Mouse (Mus musculus) left cerebral cortex, postnatal 10 days (tissue): Measurements from ENCODE around the gene Gosr1. TPM values are rescaled to one million over a fixed set of nuclear protein-coding genes. Genes with fewer than 3 reads are reported as not detected.
"Not testable (repeated sequence)": the region's sequence is repeated elsewhere in the genome, so short reads cannot be mapped to it uniquely, and the experiment has no call there.

ENCODE experiments used
- DNase-seq, 2 experiments: peaks; one replicate each; pipeline ENCODE4 v3.0.0; 2021 to 2022; ENCODE audit warnings: low spot score in 2 of 2, mixed read lengths in 1 of 2; ENCODE audit errors: extremely low spot score in 1 of 2
- intact Hi-C: fragments of 180-260 bp; cut with DNase I; formaldehyde crosslinking; loops from one replicate; pipeline ENCODE4 v1.15.1; 2025
- total RNA-seq, 2 experiments: library from RNA; stranded (reverse); gene quantifications; 2 replicates each; pipeline ENCODE4 v1.2.3; 2021

Gene Gosr1
- total RNA-seq, 2 experiments from 2014 or later = 45.6 to 46.0 TPM

- no peak for DNase-seq
- intact Hi-C loops = loop anchor here (5.0 kb wide), 2 partner anchors 65 to 85 kb away; partner anchors contain the start of gene Trarg1
Observed at GRCm38 (mm10) chr11:76742511-76742910, 20.9 kb downstream of the Gosr1 start.

- intact Hi-C loops = no loop called here
- peak in 1 of 2 experiments; percentile 39 for DNase-seq
Observed at GRCm38 (mm10) chr11:76739125-76739524, 24.3 kb downstream of the Gosr1 start.

GRCm38 (mm10) chr11:76735753-76736324, 27.5 kb downstream of the Gosr1 start:
- intact Hi-C loops = no loop called here
- no peak for DNase-seq

GRCm38 (mm10) chr11:76734560-76734959, 28.8 kb downstream of the Gosr1 start:
- DNase-seq = no peak
- intact Hi-C loops = no loop called here

GRCm38 (mm10) chr11:76730650-76731049, 32.7 kb downstream of the Gosr1 start:
- intact Hi-C loops = no loop called here

GRCm38 (mm10) chr11:76728093-76728492, 35.3 kb downstream of the Gosr1 start:
- intact Hi-C loops = no loop called here
- DNase-seq = no peak

More at GRCm38 (mm10) chr11:76730650-76731049, 32.7 kb downstream of the Gosr1 start:
- DNase-seq = no peak

- no peak for DNase-seq
- intact Hi-C loops = no loop called here
Observed at GRCm38 (mm10) chr11:76723911-76724310, 39.5 kb downstream of the Gosr1 start.

- DNase-seq = no peak
- intact Hi-C loops = no loop called here
Observed at GRCm38 (mm10) chr11:76717000-76717399, 46.4 kb downstream of the Gosr1 start.

- no peak for DNase-seq
Observed at GRCm38 (mm10) chr11:76709625-76710452, 53.5 kb downstream of the Gosr1 start.

GRCm38 (mm10) chr11:76708881-76709280, 54.5 kb downstream of the Gosr1 start:
- intact Hi-C loops = no loop called here
- no peak for DNase-seq

More at GRCm38 (mm10) chr11:76709625-76710452, 53.5 kb downstream of the Gosr1 start:
- intact Hi-C loops = no loop called here

GRCm38 (mm10) chr11:76708066-76708465, 55.3 kb downstream of the Gosr1 start:
- intact Hi-C loops = no loop called here
- DNase-seq = no peak

GRCm38 (mm10) chr11:76707656-76708055, 55.7 kb downstream of the Gosr1 start:
- DNase-seq = no peak
- intact Hi-C loops = no loop called here

- DNase-seq = no peak
- intact Hi-C loops = no loop called here
Observed at GRCm38 (mm10) chr11:76699626-76700025, 63.8 kb downstream of the Gosr1 start.

GRCm38 (mm10) chr11:76695810-76696209, 67.6 kb downstream of the Gosr1 start:
- DNase-seq = no peak
- intact Hi-C loops = no loop called here

GRCm38 (mm10) chr11:76692096-76692495, 71.3 kb downstream of the Gosr1 start:
- no peak for DNase-seq
- intact Hi-C loops = no loop called here

GRCm38 (mm10) chr11:76685604-76686003, 77.8 kb downstream of the Gosr1 start:
- no peak for DNase-seq
- intact Hi-C loops = no loop called here

- intact Hi-C loops = loop anchor here (5.0 kb wide), 2 partner anchors 63 to 83 kb away; partner anchors contain the start of gene Gosr1
- not testable (repeated sequence) for DNase-seq
Observed at GRCm38 (mm10) chr11:76679508-76679907, 83.9 kb downstream of the Gosr1 start, which contains the start of gene Trarg1. Gene Trarg1, plus strand, starts transcription at chr11:76679808.
